Mouse (Mus musculus) hindbrain, embryonic 16.5 days (tissue): ENCODE data around the gene Slc29a1. TPM values are rescaled to one million over a fixed set of nuclear protein-coding genes. Genes with fewer than 3 reads are reported as not detected.

Experiments
- ATAC-seq: fragments of 200-750 bp; cut with Nextera tagmentation; 2 replicates; pipeline ENCODE4 v1.8.0; 2017; ENCODE audit warnings: moderate TSS enrichment, moderate library complexity
- H3K27ac ChIP-seq: fragments of 300-500 bp; sonication (generic); 2 replicates; pipeline ENCODE4 v1.5.1; 2014; ENCODE audit warnings: low read depth, mild to moderate bottlenecking, control low read depth, low read length, moderate library complexity
- H3K27me3 ChIP-seq: fragments of 300-500 bp; sonication (generic); replicated peaks from 2 replicates; pipeline ENCODE4 v1.6.1; 2014; ENCODE audit warnings: low read length; ENCODE audit not compliant: control insufficient read depth, insufficient read depth
- H3K36me3 ChIP-seq: fragments of 300-500 bp; sonication (generic); 2 replicates; pipeline ENCODE4 v1.6.1; 2014; ENCODE audit warnings: mild to moderate bottlenecking, low read length, moderate library complexity, mixed read lengths; ENCODE audit not compliant: control insufficient read depth, insufficient read depth
- H3K4me1 ChIP-seq: fragments of 300-500 bp; sonication (generic); 2 replicates; pipeline ENCODE4 v1.6.1; 2014; ENCODE audit warnings: low read depth, low read length; ENCODE audit not compliant: control insufficient read depth, insufficient read depth
- H3K4me2 ChIP-seq: fragments of 300-500 bp; sonication (generic); 2 replicates; pipeline ENCODE4 v1.6.1; 2014; ENCODE audit warnings: mild to moderate bottlenecking, low read length, control low read depth, moderate library complexity
- H3K4me3 ChIP-seq: fragments of 300-500 bp; sonication (generic); 2 replicates; pipeline ENCODE4 v1.5.1; 2014; ENCODE audit warnings: mild to moderate bottlenecking, low read length, control low read depth, moderate library complexity
- H3K9ac ChIP-seq: fragments of 300-500 bp; sonication (generic); 2 replicates; pipeline ENCODE4 v1.6.1; 2014; ENCODE audit warnings: low read depth, mild to moderate bottlenecking, control low read depth, low read length, moderate library complexity
- H3K9me3 ChIP-seq: fragments of 300-500 bp; sonication (generic); 2 replicates; pipeline ENCODE4 v1.6.1; 2014; ENCODE audit warnings: mild to moderate bottlenecking, low read length, moderate library complexity; ENCODE audit not compliant: control insufficient read depth
- WGBS: fragments of 180-500 bp; shearing (Covaris S2); extraction: QIAGEN DNeasy Blood & Tissue Kit; methylation state at CpG from one replicate; pipeline ENCODE4 v1.1.7; 2014; 5-methylcytosine and 5-hydroxymethylcytosine counted together
- polyA plus RNA-seq: library from polyadenylated mRNA; unstranded; fragments of >200 nt; fragmentation: Nextera tagmentation; extraction: Ambion mirVana; gene quantifications from 2 replicates; pipeline ENCODE4 v1.2.1, GENCODE M21; 2015

Slc29a1 gene
- polyA plus RNA-seq, result 55.7 and 56.5 TPM in 2 replicates

DNA sequence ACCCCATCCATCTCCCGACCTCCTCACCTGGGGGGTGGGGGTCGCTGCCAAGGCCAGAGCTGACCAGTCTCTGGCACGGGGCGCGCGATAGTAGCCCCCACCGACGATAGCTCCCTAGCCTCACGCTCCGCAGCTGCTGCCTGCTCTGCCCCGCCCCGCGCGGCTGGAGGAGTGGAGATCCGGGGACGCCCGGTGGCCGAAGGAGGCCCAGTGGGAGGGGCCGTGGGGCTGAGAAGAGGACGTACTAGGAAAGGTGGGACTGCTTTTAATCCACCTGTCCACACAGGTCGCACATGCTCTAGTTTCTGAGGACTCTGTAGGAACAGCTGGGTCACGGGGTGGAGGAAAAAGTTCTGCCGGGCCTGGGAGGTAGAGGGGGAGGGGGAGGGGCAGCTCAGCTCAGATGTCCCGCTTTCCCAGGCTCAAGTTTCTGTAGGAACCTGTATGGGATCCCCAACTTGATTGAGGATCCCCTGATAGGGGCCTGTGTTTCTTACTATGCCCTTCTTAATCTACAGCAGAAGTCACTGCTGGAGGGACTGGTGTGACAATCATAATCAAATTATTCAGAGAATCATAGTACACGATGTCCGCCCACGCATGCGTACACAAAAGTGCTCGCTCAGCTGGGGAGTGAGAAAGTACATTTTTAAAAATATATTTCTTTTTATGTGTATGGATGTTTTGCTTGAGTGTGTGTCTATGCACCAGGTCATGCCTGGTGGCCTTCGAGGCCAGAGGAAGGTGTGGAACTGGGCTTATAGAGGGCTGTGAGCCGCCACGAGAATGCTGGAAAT, at the start of gene Slc29a1:
Gene Slc29a1, minus strand, starts transcription at position 161 of the 797 bp plus-strand sequence.
- H3K9ac ChIP-seq, result peak within 1 kb of the TSS; percentile 11
- H3K27ac ChIP-seq, result no peak within 1 kb of the TSS
- WGBS, result 16% methylated on average over 32 of the region's 32 CpGs

DNA sequence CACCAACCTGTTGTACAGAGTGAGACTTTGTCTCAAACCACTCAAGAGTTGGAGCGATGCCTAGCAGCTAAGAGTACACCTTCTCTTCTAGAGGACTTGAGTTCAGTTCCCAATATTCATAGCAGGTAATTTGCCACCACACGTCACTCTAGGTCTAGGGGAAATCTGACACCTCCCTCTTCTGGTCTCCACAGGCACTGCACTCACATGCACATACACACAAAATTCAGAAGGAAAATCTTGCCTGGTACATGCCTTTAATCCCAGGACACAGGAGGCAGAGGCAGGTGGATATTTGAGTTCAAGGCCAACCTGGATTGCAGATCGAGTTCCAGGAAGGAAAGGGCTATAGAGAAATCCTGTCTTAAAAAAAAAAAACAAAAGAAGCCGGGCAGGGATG, 44.8 kb upstream of the Slc29a1 start:
- no peak overlapping the region for H3K4me2 ChIP-seq
- H3K9ac ChIP-seq, result no peak overlapping the region
- no peaks in the 10 kb centered on the region for H3K36me3 ChIP-seq
- no peak overlapping the region for H3K27ac ChIP-seq
- H3K4me1 ChIP-seq, result no peaks in the 10 kb centered on the region
- H3K4me3 ChIP-seq, result no peak overlapping the region
- no peaks in the 10 kb centered on the region for H3K27me3 ChIP-seq
- H3K9me3 ChIP-seq, result no peaks in the 10 kb centered on the region
- ATAC-seq, result no peak
- 94% methylated on average over 4 of the region's 4 CpGs for WGBS

More for the DNA sequence above, at the start of gene Slc29a1:
- Histone ChIP-seq H3K4me2 (peak within 1 kb of the TSS; percentile 60), H3K36me3 (no peaks in the 10 kb centered on the region), H3K4me3 (peak within 1 kb of the TSS; percentile 28), H3K4me1 (peaks cover 24% of the 10 kb centered on the region), H3K27me3 (peaks cover 12% of the 10 kb centered on the region), H3K9me3 (no peaks in the 10 kb centered on the region)
- ATAC-seq, result no peak

DNA sequence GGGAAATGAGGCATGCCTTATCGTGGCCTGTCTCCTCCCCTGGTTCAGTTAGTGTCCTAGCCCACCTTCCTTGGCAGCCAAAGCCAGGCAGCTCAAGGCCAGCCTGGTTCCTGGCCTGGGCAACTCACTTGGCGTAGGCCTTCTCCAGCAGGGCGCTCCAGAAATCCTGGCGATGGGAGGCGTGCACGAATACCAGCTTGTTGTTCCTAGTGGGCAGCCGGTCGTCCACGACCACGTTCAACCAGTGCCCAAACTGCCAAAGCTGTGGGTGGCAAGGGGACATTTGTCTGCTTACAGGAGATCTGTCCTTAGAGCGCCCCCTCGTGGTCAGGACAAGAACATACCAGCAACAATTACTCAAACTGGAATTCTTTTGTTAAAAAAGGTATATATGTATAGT, 43.3 kb upstream of the Slc29a1 start:
- Histone ChIP-seq H3K9me3 (no peaks in the 10 kb centered on the region), H3K27ac (no peak overlapping the region), H3K4me3 (no peak overlapping the region), H3K9ac (no peak overlapping the region), H3K27me3 (no peaks in the 10 kb centered on the region), H3K4me1 (no peaks in the 10 kb centered on the region), H3K36me3 (no peaks in the 10 kb centered on the region), H3K4me2 (no peak overlapping the region)
- ATAC-seq, result peak; percentile 27; the same call in 1 of the 2 replicates
- 17% methylated on average over 12 of the region's 12 CpGs for WGBS

DNA sequence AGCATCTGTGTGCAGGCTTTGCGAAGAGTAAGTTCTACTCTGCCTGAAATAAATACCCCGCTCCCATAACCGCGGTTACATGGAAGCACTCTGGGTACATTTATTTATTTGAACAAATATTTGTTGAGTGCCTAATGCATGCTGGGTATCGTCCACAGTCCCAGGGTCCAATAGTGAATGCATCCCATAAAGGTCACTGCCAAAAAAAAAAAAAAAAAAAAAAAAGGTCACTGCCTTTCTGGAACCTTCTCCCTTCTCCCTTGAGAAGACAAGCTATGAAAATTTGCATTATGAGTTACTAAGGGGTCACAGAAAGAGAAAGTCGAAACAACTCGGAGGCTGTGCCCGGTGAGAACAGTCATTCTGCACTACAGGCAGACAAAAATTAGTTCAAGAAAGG, 42.6 kb upstream of the Slc29a1 start:
- H3K9ac ChIP-seq, result no peak overlapping the region
- H3K4me1 ChIP-seq, result no peaks in the 10 kb centered on the region
- ATAC-seq, result no peak
- H3K36me3 ChIP-seq, result no peaks in the 10 kb centered on the region
- H3K4me2 ChIP-seq, result no peak overlapping the region
- H3K4me3 ChIP-seq, result no peak overlapping the region
- H3K27ac ChIP-seq, result no peak overlapping the region
- H3K27me3 ChIP-seq, result no peaks in the 10 kb centered on the region
- 88% methylated on average over 8 of the region's 8 CpGs for WGBS
- no peaks in the 10 kb centered on the region for H3K9me3 ChIP-seq

DNA sequence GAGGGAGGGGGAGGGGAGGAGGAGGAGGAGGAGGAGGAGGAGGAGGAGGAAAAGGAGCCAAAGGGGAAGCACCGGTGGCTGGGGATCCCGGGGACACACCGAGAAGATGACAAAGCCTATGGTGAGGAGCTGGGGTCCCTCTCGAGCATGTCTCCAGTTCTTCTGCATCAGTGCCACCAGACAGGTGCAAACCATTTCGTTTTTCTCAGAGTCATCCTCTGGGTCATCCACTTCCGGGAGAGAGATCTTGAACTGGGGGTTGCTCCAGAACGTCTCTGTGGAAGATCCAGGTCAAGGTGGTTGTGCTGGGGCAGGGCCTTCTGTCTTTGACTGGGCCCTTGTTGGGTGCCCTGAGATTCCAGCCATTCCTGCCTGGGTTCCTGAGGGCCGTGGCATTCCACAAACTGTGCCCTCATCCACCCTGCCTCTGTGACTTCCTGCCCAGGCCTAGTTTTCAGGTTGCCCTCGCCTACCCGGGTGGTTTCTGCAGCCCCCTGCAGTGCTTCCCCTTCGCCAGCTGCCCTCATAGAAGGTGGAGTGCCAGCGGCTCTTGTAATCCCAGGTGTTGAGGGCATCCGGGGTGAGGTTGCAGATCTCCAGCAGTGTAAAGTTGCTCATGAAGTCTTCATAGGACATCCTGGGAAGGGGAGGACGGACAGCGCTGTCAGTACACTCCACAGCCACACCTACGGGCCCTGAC, 39.3 kb upstream of the Slc29a1 start:
- 84% methylated on average over 16 of the region's 16 CpGs for WGBS
- H3K4me2 ChIP-seq, result no peak overlapping the region
- ATAC-seq, result no peak
- no peaks in the 10 kb centered on the region for H3K36me3 ChIP-seq
- H3K9me3 ChIP-seq, result no peaks in the 10 kb centered on the region
- no peak overlapping the region for H3K9ac ChIP-seq
- H3K4me3 ChIP-seq, result no peak overlapping the region
- no peaks in the 10 kb centered on the region for H3K4me1 ChIP-seq
- H3K27me3 ChIP-seq, result no peaks in the 10 kb centered on the region
- no peak overlapping the region for H3K27ac ChIP-seq

DNA sequence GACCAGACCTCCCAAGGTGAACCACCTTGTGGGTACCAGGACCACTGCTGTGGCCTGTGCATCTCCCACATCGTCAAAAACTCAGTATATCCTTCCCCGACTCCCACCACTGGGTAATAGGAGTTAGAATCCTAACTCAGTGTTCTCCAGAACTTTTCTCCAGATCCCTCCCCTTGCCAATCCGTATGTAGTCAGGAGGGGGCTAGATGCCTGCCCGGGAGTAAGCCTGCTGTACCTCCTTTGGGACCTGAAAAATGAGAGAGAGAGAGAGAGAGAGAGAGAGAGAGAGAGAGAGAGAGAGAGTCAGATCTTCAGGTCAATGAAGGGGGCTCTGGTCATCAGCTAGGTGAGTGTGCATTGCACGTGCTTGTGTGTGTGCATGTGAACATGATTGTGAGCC, 34.6 kb upstream of the Slc29a1 start:
- H3K27ac ChIP-seq, result no peak overlapping the region
- no peak overlapping the region for H3K9ac ChIP-seq
- H3K4me3 ChIP-seq, result no peak overlapping the region
- no peak for ATAC-seq
- no peaks in the 10 kb centered on the region for H3K36me3 ChIP-seq
- H3K27me3 ChIP-seq, result no peaks in the 10 kb centered on the region
- peaks cover 8% of the 10 kb centered on the region for H3K4me1 ChIP-seq
- no peak overlapping the region for H3K4me2 ChIP-seq
- no peaks in the 10 kb centered on the region for H3K9me3 ChIP-seq
- WGBS, result 82% methylated on average over 5 of the region's 5 CpGs

DNA sequence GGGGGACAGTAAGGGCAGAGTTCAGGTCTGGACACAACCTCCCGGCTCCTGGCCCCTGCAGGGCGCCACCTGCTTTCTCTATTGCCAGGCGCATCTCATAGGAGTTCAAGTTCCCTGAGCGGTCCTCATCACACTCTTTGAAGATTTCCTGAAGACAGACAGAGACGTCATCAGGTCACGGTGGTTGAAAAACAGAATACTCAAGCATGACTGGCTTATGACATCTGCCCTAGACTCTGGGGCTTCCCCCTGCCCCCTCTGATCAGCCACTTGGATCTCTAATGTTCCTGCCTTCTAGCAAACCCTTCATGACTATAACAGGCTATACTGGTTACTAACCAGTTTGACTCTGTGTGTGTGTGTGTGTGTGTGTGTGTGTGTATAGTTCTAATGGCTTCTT, 32.5 kb upstream of the Slc29a1 start:
- 81% methylated on average over 6 of the region's 6 CpGs for WGBS
- no peaks in the 10 kb centered on the region for H3K27me3 ChIP-seq
- no peak for ATAC-seq

DNA sequence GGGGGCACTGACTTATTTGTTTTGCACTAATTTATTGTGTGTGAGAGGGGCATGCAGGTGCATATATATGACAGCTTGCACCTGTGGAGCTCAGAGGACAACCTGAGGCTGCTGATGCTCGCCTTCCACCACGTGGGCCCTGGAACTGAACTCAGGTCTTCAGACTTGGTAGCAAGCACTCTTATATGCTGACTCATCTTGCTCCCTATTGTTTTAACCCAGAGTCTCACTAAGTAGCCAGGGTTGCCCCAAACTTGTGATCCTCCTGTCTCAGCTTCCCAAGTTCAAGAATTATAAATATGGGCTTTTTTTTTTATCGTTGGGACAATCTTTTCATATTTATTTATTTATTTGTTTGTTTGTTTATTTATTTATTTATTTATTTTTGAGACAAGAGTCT, 31.6 kb upstream of the Slc29a1 start:
- Histone ChIP-seq H3K36me3 (no peaks in the 10 kb centered on the region), H3K4me1 (peaks cover 12% of the 10 kb centered on the region), H3K9ac (no peak overlapping the region; the same call in 1 of the 2 replicates), H3K9me3 (no peaks in the 10 kb centered on the region), H3K27me3 (no peaks in the 10 kb centered on the region), H3K4me2 (peak overlapping the region; percentile 69), H3K4me3 (no peak overlapping the region; the same call in 1 of the 2 replicates), H3K27ac (peak overlapping the region; percentile 88; the same call in 1 of the 2 replicates)
- 49% methylated on average over 3 of the region's 3 CpGs for whole genome bisulfite sequencing
- ATAC-seq, result no peak

More for the DNA sequence above, 32.5 kb upstream of the Slc29a1 start:
- Histone ChIP-seq H3K27ac (no peak overlapping the region), H3K9ac (no peak overlapping the region), H3K4me1 (peaks cover 8% of the 10 kb centered on the region), H3K4me3 (no peak overlapping the region), H3K4me2 (no peak overlapping the region), H3K9me3 (no peaks in the 10 kb centered on the region), H3K36me3 (no peaks in the 10 kb centered on the region)
